Mouse (Mus musculus): ENCODE results near the gene Hoxa1. TPM values are rescaled to one million over a fixed set of nuclear protein-coding genes. Genes with fewer than 3 reads are reported as not detected.

The Hoxa1 gene
- polyA plus RNA-seq, 1 experiment, result 0.09 TPM

GRCm38 (mm10) chr6:52173648-52174047 is 15.5 kb upstream of the Hoxa1 start:
- no peak for TF ChIP-seq GATA1 (IDR thresholded peaks at IDR 0.05; ENCODE audit: borderline replicate concordance, low read length)
- no peak for TF ChIP-seq FLI1 (IDR thresholded peaks at IDR 0.05; ENCODE audit: low read length)
- Histone ChIP-seq H3K36me3 (replicated peaks; ENCODE audit: low read length) (no peaks in the 10 kb centered on the region), H3K4me1 (peaks cover 5% of the 10 kb centered on the region; the same call in 1 of the 2 replicates), H3K9me3 (peaks cover 30% of the 10 kb centered on the region), H3K4me3 (replicated peaks) (no peak overlapping the region), H3K27me3 (replicated peaks) (peaks cover 47% of the 10 kb centered on the region)

- peaks cover 5% of the 10 kb centered on the region; the same call in 1 of the 2 replicates for H3K4me1 ChIP-seq
- TF ChIP-seq FLI1 (IDR thresholded peaks at IDR 0.05; ENCODE audit: low read length) (no peak), GATA1 (IDR thresholded peaks at IDR 0.05; ENCODE audit: borderline replicate concordance, low read length) (no peak)
- H3K27me3 ChIP-seq (replicated peaks), result peaks cover 48% of the 10 kb centered on the region
- peak overlapping the region; percentile 71 for H3K4me3 ChIP-seq (replicated peaks)
- peaks cover 34% of the 10 kb centered on the region for H3K9me3 ChIP-seq
- no peaks in the 10 kb centered on the region for H3K36me3 ChIP-seq (replicated peaks; ENCODE audit: low read length)
These were observed 14.4 kb upstream of the Hoxa1 start for GRCm38 (mm10) chr6:52172501-52172900.

GRCm38 (mm10) chr6:52171938-52172337 is 13.8 kb upstream of the Hoxa1 start:
- H3K27me3 ChIP-seq (replicated peaks), result peaks cover 48% of the 10 kb centered on the region
- peaks cover 5% of the 10 kb centered on the region; the same call in 1 of the 2 replicates for H3K4me1 ChIP-seq
- no peak for TF ChIP-seq FLI1 (IDR thresholded peaks at IDR 0.05; ENCODE audit: low read length)
- no peak for TF ChIP-seq GATA1 (IDR thresholded peaks at IDR 0.05; ENCODE audit: borderline replicate concordance, low read length)
- H3K4me3 ChIP-seq (replicated peaks), result no peak overlapping the region
- H3K9me3 ChIP-seq, result peaks cover 30% of the 10 kb centered on the region
- no peaks in the 10 kb centered on the region for H3K36me3 ChIP-seq (replicated peaks; ENCODE audit: low read length)

- no peak for TF ChIP-seq GATA1 (IDR thresholded peaks at IDR 0.05; ENCODE audit: borderline replicate concordance, low read length)
- no peak for TF ChIP-seq FLI1 (IDR thresholded peaks at IDR 0.05; ENCODE audit: low read length)
- Histone ChIP-seq H3K36me3 (replicated peaks; ENCODE audit: low read length) (no peaks in the 10 kb centered on the region), H3K4me3 (replicated peaks) (no peak overlapping the region), H3K4me1 (peaks cover 5% of the 10 kb centered on the region; the same call in 1 of the 2 replicates), H3K27me3 (replicated peaks) (peaks cover 50% of the 10 kb centered on the region), H3K9me3 (peaks cover 26% of the 10 kb centered on the region)
These were observed 13.2 kb upstream of the Hoxa1 start for GRCm38 (mm10) chr6:52171331-52171730.

- Histone ChIP-seq H3K4me3 (replicated peaks) (no peak overlapping the region), H3K27me3 (replicated peaks) (peaks cover 51% of the 10 kb centered on the region), H3K36me3 (replicated peaks; ENCODE audit: low read length) (no peaks in the 10 kb centered on the region), H3K9me3 (peaks cover 25% of the 10 kb centered on the region), H3K4me1 (peaks cover 5% of the 10 kb centered on the region; the same call in 1 of the 2 replicates)
- TF ChIP-seq FLI1 (IDR thresholded peaks at IDR 0.05; ENCODE audit: low read length) (no peak), GATA1 (IDR thresholded peaks at IDR 0.05; ENCODE audit: borderline replicate concordance, low read length) (no peak)
These were observed 12.7 kb upstream of the Hoxa1 start for GRCm38 (mm10) chr6:52170898-52171223.

GRCm38 (mm10) chr6:52170166-52170897 is 12.2 kb upstream of the Hoxa1 start:
- Histone ChIP-seq H3K4me1 (peaks cover 5% of the 10 kb centered on the region; the same call in 1 of the 2 replicates), H3K9me3 (peaks cover 27% of the 10 kb centered on the region), H3K4me3 (replicated peaks) (no peak overlapping the region), H3K36me3 (replicated peaks; ENCODE audit: low read length) (no peaks in the 10 kb centered on the region), H3K27me3 (replicated peaks) (peaks cover 55% of the 10 kb centered on the region)
- no peak for TF ChIP-seq GATA1 (IDR thresholded peaks at IDR 0.05; ENCODE audit: borderline replicate concordance, low read length)
- no peak for TF ChIP-seq FLI1 (IDR thresholded peaks at IDR 0.05; ENCODE audit: low read length)

GRCm38 (mm10) chr6:52169499-52170165 is 11.5 kb upstream of the Hoxa1 start:
- no peak overlapping the region for H3K4me3 ChIP-seq (replicated peaks)
- H3K9me3 ChIP-seq, result peaks cover 22% of the 10 kb centered on the region
- peaks cover 8% of the 10 kb centered on the region; the same call in 1 of the 2 replicates for H3K4me1 ChIP-seq
- no peaks in the 10 kb centered on the region for H3K36me3 ChIP-seq (replicated peaks; ENCODE audit: low read length)
- peaks cover 57% of the 10 kb centered on the region for H3K27me3 ChIP-seq (replicated peaks)
- no peak for TF ChIP-seq FLI1 (IDR thresholded peaks at IDR 0.05; ENCODE audit: low read length)
- TF ChIP-seq GATA1 (IDR thresholded peaks at IDR 0.05; ENCODE audit: borderline replicate concordance, low read length), result no peak

GRCm38 (mm10) chr6:52168191-52169055 is 10.3 kb upstream of the Hoxa1 start:
- no peak for TF ChIP-seq GATA1 (IDR thresholded peaks at IDR 0.05; ENCODE audit: borderline replicate concordance, low read length)
- no peak for TF ChIP-seq FLI1 (IDR thresholded peaks at IDR 0.05; ENCODE audit: low read length)
- Histone ChIP-seq H3K27me3 (replicated peaks) (peaks cover 70% of the 10 kb centered on the region), H3K36me3 (replicated peaks; ENCODE audit: low read length) (peaks cover 4% of the 10 kb centered on the region), H3K9me3 (peaks cover 32% of the 10 kb centered on the region), H3K4me1 (peaks cover 14% of the 10 kb centered on the region), H3K4me3 (replicated peaks) (no peak overlapping the region)

- peaks cover 76% of the 10 kb centered on the region for H3K27me3 ChIP-seq (replicated peaks)
- TF ChIP-seq GATA1 (IDR thresholded peaks at IDR 0.05; ENCODE audit: borderline replicate concordance, low read length) (no peak), FLI1 (IDR thresholded peaks at IDR 0.05; ENCODE audit: low read length) (no peak)
- H3K4me1 ChIP-seq, result peaks cover 18% of the 10 kb centered on the region
- H3K9me3 ChIP-seq, result peaks cover 33% of the 10 kb centered on the region
- H3K36me3 ChIP-seq (replicated peaks; ENCODE audit: low read length), result peaks cover 4% of the 10 kb centered on the region
- no peak overlapping the region for H3K4me3 ChIP-seq (replicated peaks)
These were observed 9.6 kb upstream of the Hoxa1 start for GRCm38 (mm10) chr6:52167736-52168161.
